Mouse (Mus musculus): ENCODE data around the gene Golga2. TPM values are rescaled to one million over a fixed set of nuclear protein-coding genes. Genes with fewer than 3 reads are reported as not detected.

Golga2 gene
- polyA plus RNA-seq, 1 experiment, result 60.1 TPM

DNA sequence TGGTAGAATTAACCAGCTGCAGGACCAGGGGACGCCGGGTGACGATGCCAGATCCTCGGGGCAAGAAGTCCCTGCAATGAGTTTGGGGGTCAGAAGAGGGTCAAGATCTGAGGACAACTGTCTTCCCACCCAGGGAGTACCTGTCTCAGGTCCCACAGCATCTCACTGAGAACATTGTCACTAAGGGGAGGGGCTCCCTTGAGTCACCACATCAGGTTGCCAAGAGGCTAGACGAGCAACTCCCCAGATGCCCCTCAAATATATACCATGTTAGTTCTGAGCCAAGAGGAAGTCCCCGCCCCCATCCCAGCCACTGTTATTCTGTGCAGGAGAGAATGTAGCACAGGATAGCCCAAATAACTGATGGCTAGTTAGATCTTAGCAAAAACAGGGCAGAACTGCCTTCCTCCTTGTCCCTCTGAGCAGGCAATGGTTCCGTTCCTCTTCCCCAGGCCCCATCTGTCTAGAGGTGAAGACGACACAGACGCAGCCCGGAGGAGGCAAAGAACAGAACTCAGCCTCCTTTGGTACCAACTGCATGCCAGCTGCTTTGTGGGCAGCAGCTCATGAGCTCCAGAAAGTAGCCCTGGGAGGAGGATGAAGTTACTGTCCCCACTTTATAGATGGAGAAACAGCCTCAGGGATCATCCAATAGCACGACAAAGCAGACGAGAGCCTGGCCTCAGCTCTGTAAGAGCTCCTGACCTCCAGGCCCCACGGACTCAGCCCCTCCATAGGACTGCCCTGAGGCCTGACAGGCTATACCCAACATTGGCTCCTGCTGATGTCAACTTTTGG lies 53.9 kb downstream of the Golga2 start:
- TF ChIP-seq POLR2A (IDR thresholded peaks at IDR 0.05; ENCODE audit: extremely low read depth, insufficient read depth, low read length), result peak; percentile 32; the same call in 1 of the 2 replicates
- TF ChIP-seq CTCF (IDR thresholded peaks at IDR 0.05; ENCODE audit: extremely low read depth, insufficient read depth, low read length), result no peak
- H3K27ac ChIP-seq (ENCODE audit: insufficient read depth, low read length), result peak overlapping the region; percentile 70
- peaks cover 14% of the 10 kb centered on the region for H3K4me1 ChIP-seq (ENCODE audit: control insufficient read depth, insufficient read depth, low read length)

GRCm38 (mm10) chr2:32341634-32341939 lies 54.4 kb downstream of the Golga2 start:
- Histone ChIP-seq H3K4me3 (ENCODE audit: insufficient read depth, low read length) (no peak overlapping the region), H3K4me1 (ENCODE audit: control insufficient read depth, insufficient read depth, low read length) (peaks cover 14% of the 10 kb centered on the region), H3K27ac (ENCODE audit: insufficient read depth, low read length) (peak overlapping the region; percentile 70)
- TF ChIP-seq POLR2A (IDR thresholded peaks at IDR 0.05; ENCODE audit: extremely low read depth, insufficient read depth, low read length) (no peak), CTCF (IDR thresholded peaks at IDR 0.05; ENCODE audit: extremely low read depth, insufficient read depth, low read length) (no peak)

More for the DNA sequence above, 53.9 kb downstream of the Golga2 start:
- no peak overlapping the region for H3K4me3 ChIP-seq (ENCODE audit: insufficient read depth, low read length)

GRCm38 (mm10) chr2:32342039-32342438 lies 54.9 kb downstream of the Golga2 start:
- Histone ChIP-seq H3K27ac (ENCODE audit: insufficient read depth, low read length) (peak overlapping the region; percentile 70), H3K4me1 (ENCODE audit: control insufficient read depth, insufficient read depth, low read length) (peaks cover 17% of the 10 kb centered on the region), H3K4me3 (ENCODE audit: insufficient read depth, low read length) (no peak overlapping the region)
- TF ChIP-seq CTCF (IDR thresholded peaks at IDR 0.05; ENCODE audit: extremely low read depth, insufficient read depth, low read length), result no peak
- TF ChIP-seq POLR2A (IDR thresholded peaks at IDR 0.05; ENCODE audit: extremely low read depth, insufficient read depth, low read length), result no peak

- peak; percentile 38; the same call in 1 of the 2 replicates for TF ChIP-seq POLR2A (IDR thresholded peaks at IDR 0.05; ENCODE audit: extremely low read depth, insufficient read depth, low read length)
- TF ChIP-seq CTCF (IDR thresholded peaks at IDR 0.05; ENCODE audit: extremely low read depth, insufficient read depth, low read length), result no peak
- no peak overlapping the region for H3K4me3 ChIP-seq (ENCODE audit: insufficient read depth, low read length)
- peaks cover 18% of the 10 kb centered on the region for H3K4me1 ChIP-seq (ENCODE audit: control insufficient read depth, insufficient read depth, low read length)
- peak overlapping the region; percentile 44 for H3K27ac ChIP-seq (ENCODE audit: insufficient read depth, low read length)
Measured at GRCm38 (mm10) chr2:32342539-32343350, 55.6 kb downstream of the Golga2 start.

- TF ChIP-seq CTCF (IDR thresholded peaks at IDR 0.05; ENCODE audit: extremely low read depth, insufficient read depth, low read length) (no peak), POLR2A (IDR thresholded peaks at IDR 0.05; ENCODE audit: extremely low read depth, insufficient read depth, low read length) (no peak)
- Histone ChIP-seq H3K4me1 (ENCODE audit: control insufficient read depth, insufficient read depth, low read length) (peaks cover 18% of the 10 kb centered on the region), H3K4me3 (ENCODE audit: insufficient read depth, low read length) (no peak overlapping the region), H3K27ac (ENCODE audit: insufficient read depth, low read length) (peak overlapping the region; percentile 44)
Measured at GRCm38 (mm10) chr2:32343351-32343671, 56.1 kb downstream of the Golga2 start.

DNA sequence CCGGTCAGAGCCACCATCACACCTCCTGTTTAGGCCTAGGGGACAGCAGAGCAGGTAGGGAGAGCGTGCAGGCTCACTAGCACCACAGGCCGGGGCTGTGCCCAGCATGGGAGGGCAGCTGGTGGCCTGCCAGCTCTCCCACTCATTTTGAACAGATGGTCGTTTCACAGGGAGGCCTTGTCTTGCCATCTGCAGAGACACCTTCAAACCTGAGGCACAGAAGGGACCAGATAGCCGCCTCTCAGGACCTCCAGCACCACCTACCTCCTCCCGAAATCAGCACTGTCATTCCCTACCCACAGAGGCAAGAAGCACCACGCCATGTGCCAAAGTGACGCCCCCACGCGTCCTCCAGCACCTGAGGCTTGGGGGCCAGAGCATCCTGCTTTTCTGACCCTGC lies 56.9 kb downstream of the Golga2 start:
- peak overlapping the region; percentile 44 for H3K27ac ChIP-seq (ENCODE audit: insufficient read depth, low read length)
- H3K4me1 ChIP-seq (ENCODE audit: control insufficient read depth, insufficient read depth, low read length), result peaks cover 20% of the 10 kb centered on the region
- TF ChIP-seq POLR2A (IDR thresholded peaks at IDR 0.05; ENCODE audit: extremely low read depth, insufficient read depth, low read length) (no peak), CTCF (IDR thresholded peaks at IDR 0.05; ENCODE audit: extremely low read depth, insufficient read depth, low read length) (no peak)
- H3K4me3 ChIP-seq (ENCODE audit: insufficient read depth, low read length), result no peak overlapping the region

- peak overlapping the region; percentile 52 for H3K27ac ChIP-seq (ENCODE audit: insufficient read depth, low read length)
Measured at GRCm38 (mm10) chr2:32344598-32345321, 57.6 kb downstream of the Golga2 start.

DNA sequence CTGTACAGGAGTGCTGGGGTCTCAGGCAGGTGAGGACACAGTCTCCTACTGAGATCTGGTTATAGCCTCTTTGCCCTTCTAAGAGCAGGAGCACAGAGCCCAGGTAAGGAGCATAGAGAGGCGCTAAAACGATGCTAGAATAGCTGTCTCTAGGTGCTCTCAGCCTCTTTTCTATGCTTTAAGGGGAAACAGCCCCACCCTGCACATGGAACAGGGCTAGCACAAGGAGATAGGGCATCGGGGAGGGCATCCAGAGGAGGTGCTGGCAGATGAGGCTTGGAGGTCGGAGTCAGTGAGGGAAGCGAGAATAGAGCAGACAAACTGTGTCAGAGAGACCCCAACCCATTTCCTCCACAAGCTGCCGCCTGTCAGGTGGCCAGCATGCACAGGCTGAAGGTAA lies 59.8 kb downstream of the Golga2 start:
- H3K27ac ChIP-seq (ENCODE audit: insufficient read depth, low read length), result peak overlapping the region; percentile 40; the same call in 1 of the 2 replicates
- TF ChIP-seq POLR2A (IDR thresholded peaks at IDR 0.05; ENCODE audit: extremely low read depth, insufficient read depth, low read length), result 0 out of 2 replicates have a peak, but pooled peaks have one; percentile 1
- no peak for TF ChIP-seq CTCF (IDR thresholded peaks at IDR 0.05; ENCODE audit: extremely low read depth, insufficient read depth, low read length)
- peaks cover 19% of the 10 kb centered on the region for H3K4me1 ChIP-seq (ENCODE audit: control insufficient read depth, insufficient read depth, low read length)
- H3K4me3 ChIP-seq (ENCODE audit: insufficient read depth, low read length), result no peak overlapping the region

More at GRCm38 (mm10) chr2:32344598-32345321, 57.6 kb downstream of the Golga2 start:
- TF ChIP-seq CTCF (IDR thresholded peaks at IDR 0.05; ENCODE audit: extremely low read depth, insufficient read depth, low read length) (no peak), POLR2A (IDR thresholded peaks at IDR 0.05; ENCODE audit: extremely low read depth, insufficient read depth, low read length) (no peak)
- Histone ChIP-seq H3K4me3 (ENCODE audit: insufficient read depth, low read length) (no peak overlapping the region), H3K4me1 (ENCODE audit: control insufficient read depth, insufficient read depth, low read length) (peaks cover 21% of the 10 kb centered on the region)

GRCm38 (mm10) chr2:32348311-32348710 lies 61.1 kb downstream of the Golga2 start:
- H3K4me3 ChIP-seq (ENCODE audit: insufficient read depth, low read length), result peak overlapping the region; percentile 88; the same call in 1 of the 2 replicates
- H3K4me1 ChIP-seq (ENCODE audit: control insufficient read depth, insufficient read depth, low read length), result peaks cover 15% of the 10 kb centered on the region
- TF ChIP-seq POLR2A (IDR thresholded peaks at IDR 0.05; ENCODE audit: extremely low read depth, insufficient read depth, low read length), result peak; percentile 29; the same call in 1 of the 2 replicates
- TF ChIP-seq CTCF (IDR thresholded peaks at IDR 0.05; ENCODE audit: extremely low read depth, insufficient read depth, low read length), result no peak
- H3K27ac ChIP-seq (ENCODE audit: insufficient read depth, low read length), result peak overlapping the region; percentile 62

All from cortical plate, adult 2 months (tissue).